Mouse (Mus musculus) naive thymus-derived CD4-positive, alpha-beta T cell, adult 5 months (primary cell): ENCODE data around the gene Msl2. TPM values are rescaled to one million over a fixed set of nuclear protein-coding genes. Genes with fewer than 3 reads are reported as not detected.

Source experiments
- polyA plus RNA-seq: library from polyadenylated mRNA; unstranded; fragments of 100-300 nt; shearing (Covaris generic); gene quantifications from one replicate; pipeline ENCODE4 v1.2.1, GENCODE M21; 2017

The Msl2 gene
- polyA plus RNA-seq, result 85.1 TPM

GRCm38 (mm10) chr9:101073987-101074331, at the start of gene Msl2:
Msl2 (plus strand) TSS chr9:101074101.

GRCm38 (mm10) chr9:101034448-101035098, 39.3 kb upstream of the Msl2 start, which contains the start of gene Pccb:
Pccb (minus strand) TSS chr9:101034898.

Other genes starting within 250 kb of the Msl2 start
- gene Pccb, start 39.2 kb upstream of the Msl2 start, polyA plus RNA-seq, result 8.2 TPM
- gene Ppp2r3a, start 177.7 kb downstream of the Msl2 start, polyA plus RNA-seq, result 1.7 TPM